Mouse (Mus musculus) lung, postnatal 36 days (tissue): ENCODE measurements at regions not wholly inside any gene's neighbourhood (a gene's known extent, or its start where the extent isn't known, plus 50 kb on each side); places are given as distances from the start of the nearest gene placed in this dataset.
A peak's percentile ranks its signal among the peaks of the same experiment; 100 is the strongest.

ENCODE experiments used
- DNase-seq: peaks from one replicate; pipeline ENCODE4 v3.0.0; 2022; ENCODE audit warnings: mixed read lengths

DNA sequence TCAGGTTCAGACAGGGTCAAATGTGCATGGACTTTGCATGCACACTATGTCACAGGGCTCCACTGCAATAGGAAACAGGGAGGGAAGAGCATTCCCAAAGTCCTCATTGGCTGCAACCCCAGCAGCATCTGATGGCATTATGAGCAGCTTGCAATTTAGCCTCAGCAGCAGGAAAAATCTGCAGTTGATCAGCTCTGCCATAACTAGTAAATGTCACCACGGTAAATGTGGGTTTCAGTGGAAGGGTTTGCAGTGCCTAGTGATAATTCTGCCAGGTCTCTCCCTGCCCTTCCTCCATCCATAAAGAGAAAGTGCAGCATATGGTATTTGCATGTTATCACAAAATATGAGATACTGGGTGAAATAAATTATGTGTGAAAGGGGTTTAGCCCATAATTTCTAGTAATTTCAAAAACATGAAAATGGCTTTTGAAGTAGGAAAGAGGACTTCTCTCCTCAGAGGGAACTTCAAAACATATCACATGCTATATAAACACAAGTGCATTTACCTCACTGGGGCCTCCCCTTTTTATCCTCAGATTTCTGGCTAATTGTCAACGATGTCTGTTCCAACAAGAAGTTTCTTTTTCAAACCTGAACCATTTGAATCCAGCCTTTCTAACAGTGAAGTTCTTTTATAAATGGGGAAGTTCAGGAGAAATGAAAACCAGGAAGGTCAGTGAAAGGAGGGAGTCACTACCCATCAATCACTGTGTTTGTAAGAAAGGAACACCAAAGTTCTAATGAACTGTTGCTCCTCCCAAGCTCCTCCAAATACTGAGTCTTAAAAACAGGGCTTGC lies 303.5 kb downstream of the Meis1 start:
- DNase-seq = no peak

DNA sequence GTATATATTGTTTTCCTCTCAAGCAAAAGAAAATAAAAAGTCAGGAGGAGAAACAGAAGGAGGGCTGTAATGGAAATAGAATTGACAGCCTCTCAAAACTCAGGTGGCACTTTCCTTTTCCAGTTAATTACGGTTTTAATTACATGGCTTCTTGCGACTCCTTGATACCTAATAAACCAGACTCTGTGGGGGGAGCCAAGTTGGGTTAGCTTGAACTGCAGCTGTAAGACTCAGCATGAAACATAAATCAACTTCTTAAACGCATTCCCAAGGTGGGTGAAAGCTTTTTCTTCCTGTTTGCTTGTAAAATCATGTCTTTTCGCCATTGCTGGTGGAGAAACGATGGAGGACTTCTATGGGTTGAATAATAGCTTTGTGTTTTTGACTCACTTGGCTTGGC lies 304.4 kb downstream of the Meis1 start:
- no peak for DNase-seq

DNA sequence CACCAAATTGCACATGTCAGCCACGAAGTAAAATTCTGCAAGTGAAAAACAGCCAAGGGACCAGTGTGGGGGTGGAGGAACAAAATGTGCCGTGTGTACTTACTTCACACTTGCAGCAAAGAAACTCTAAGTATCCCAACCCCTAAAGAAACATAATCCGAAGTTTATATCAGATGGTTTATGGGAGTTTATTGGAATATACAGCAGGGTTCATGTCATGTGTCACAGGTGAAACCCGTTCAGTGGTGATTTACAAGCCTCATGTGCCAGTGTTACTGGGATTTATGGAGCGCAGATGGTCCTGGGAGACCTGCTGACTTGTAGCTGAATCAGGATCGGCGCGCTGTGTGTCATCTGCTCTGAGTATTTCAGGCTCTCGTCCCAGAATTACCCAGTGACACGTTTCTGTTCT lies 306.1 kb downstream of the Meis1 start:
- DNase-seq = no peak

GRCm38 (mm10) chr11:18709628-18710027 lies 309.2 kb downstream of the Meis1 start:
- DNase-seq = no peak

DNA sequence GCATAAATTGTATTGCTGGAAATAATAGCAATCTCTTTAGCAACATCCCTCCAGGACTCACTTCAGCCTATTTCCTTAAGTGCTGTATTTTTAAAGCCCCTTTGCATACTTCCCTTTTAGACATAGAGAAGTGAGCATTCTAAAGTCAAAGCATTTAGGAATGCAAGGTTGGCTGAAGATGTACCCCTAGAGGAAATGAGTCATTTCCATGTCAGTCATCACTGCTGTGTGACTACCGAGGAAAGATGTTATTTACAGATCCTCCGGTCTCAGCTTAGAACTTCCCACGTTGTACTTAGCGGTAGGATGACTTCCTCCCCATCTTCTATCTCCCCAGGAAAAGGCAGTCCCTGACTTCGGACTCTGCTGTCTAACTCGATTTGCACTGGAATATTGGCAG lies 337.2 kb downstream of the Meis1 start:
- no peak for DNase-seq

- DNase-seq = no peak
Observed at GRCm38 (mm10) chr11:18676876-18677275, 341.9 kb downstream of the Meis1 start.

GRCm38 (mm10) chr11:18670967-18671366 lies 347.8 kb downstream of the Meis1 start:
- no peak for DNase-seq

GRCm38 (mm10) chr11:18669322-18669721 lies 349.5 kb downstream of the Meis1 start:
- DNase-seq = no peak

GRCm38 (mm10) chr11:18656358-18656757 lies 362.4 kb downstream of the Meis1 start:
- DNase-seq = no peak

DNA sequence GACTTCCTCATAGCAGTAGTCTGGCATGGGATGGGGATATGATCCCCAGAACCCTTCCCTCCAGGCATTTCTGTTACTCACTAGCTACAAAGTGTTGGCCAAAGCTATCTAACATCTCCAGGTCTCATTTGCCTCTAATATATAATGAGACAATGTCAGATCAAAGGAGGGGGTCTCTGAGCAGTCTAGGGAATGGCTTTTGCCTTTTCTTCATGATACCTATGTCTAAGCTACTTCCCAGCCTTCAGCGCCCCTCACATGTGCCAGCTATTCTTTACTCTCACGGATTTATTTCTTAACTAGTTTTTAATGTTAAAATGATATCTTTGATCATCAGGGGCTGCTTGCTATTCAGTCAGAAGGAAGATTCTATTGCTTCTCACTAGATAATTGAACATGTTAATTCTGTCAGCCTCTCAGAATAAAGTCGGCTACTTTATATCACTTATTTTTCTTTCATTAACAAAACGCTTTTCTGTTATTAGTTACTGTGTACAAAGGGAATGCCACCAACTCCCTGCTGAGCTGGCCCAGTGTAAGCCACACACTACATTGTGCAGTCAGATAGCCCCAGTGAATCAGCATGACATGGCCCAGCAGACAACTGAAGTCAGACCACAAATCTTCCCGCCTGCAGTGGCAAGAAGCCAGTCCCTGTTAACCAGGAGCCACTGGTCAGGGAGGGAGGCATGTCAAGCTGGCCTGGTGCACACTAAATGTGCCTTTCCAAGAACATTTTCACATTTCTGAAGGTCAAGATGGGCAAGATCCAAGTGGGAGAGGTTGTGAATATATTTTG lies 386.6 kb downstream of the Meis1 start:
- no peak for DNase-seq

DNA sequence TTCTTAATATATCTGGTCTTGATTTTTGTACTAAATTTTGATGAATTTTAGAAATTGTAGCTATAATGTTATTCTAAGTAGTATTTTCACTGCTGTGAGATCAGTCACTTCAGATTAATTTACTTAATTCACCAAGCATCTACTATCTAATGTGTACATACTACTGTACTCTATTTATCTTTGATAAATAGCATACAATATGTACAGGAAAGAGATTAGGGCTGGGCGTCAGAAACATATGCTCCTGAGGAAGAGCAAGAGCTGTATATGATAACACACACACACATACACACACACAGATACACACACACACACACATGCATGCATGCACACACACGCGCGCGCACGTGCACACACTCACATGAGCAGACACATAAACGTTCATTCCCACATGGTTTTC lies 387.2 kb downstream of the Meis1 start:
- DNase-seq = no peak

GRCm38 (mm10) chr11:18621777-18622176 lies 397.0 kb downstream of the Meis1 start:
- no peak for DNase-seq

GRCm38 (mm10) chr11:18604836-18605235 lies 413.9 kb downstream of the Meis1 start:
- no peak for DNase-seq

DNA sequence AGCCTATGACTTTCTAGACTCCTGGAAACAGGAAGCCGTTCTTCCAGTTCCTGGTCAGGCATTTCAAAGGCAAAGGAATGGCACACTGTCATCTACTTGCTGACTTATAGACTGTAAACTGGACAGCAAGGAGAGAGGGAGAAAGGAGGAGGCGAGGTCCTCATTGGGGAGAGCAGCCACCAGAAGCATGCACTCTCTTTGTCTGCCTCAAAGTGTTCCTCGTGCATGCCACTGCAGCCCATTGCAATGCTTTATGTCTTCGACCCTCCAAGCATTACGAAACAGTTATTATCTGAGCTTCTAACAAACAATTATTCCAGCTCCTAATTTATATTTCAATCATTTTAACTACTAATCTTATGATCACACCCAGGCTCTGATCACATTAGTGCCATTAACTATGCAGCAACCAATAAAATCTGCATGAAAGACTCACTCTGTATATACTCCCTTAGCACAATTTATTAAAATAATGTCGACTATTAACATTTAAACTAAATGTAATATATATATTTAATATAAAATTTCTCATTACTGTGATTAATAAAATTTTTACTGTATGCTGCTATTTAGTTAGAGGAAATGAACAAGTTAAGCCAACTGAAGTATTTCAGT lies 417.1 kb downstream of the Meis1 start:
- no peak for DNase-seq

- DNase-seq = no peak
Observed at GRCm38 (mm10) chr11:18598349-18598748, 420.4 kb downstream of the Meis1 start.

GRCm38 (mm10) chr11:18596996-18597395 lies 421.8 kb downstream of the Meis1 start:
- peak; percentile 43 for DNase-seq

- no peak for DNase-seq
Observed at GRCm38 (mm10) chr11:18590487-18590886, 428.3 kb downstream of the Meis1 start.

- no peak for DNase-seq
Observed at GRCm38 (mm10) chr11:18586468-18586867, 432.3 kb downstream of the Meis1 start.

- DNase-seq = no peak
Observed at GRCm38 (mm10) chr11:18585031-18585430, 433.8 kb downstream of the Meis1 start.

DNA sequence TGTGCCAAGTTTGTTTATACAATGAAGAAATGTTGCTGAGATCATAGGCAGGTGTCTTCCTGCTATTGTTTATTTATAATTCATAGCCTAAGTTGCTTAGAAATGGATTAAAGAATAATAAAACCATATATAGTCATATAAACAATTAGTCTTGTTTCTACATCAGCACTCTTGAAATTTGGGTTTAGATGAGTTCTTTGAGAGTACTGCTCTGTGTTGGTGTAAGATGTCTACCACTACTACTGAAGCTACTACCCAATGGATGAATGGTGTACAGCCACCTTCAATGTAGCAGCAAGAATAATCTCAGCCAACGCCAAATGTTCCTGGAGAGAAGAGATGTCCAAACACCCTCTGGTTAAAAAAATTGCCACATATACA lies 436.0 kb downstream of the Meis1 start:
- DNase-seq = no peak

GRCm38 (mm10) chr11:18581997-18582780 lies 436.6 kb downstream of the Meis1 start:
- peak; percentile 76 for DNase-seq

DNA sequence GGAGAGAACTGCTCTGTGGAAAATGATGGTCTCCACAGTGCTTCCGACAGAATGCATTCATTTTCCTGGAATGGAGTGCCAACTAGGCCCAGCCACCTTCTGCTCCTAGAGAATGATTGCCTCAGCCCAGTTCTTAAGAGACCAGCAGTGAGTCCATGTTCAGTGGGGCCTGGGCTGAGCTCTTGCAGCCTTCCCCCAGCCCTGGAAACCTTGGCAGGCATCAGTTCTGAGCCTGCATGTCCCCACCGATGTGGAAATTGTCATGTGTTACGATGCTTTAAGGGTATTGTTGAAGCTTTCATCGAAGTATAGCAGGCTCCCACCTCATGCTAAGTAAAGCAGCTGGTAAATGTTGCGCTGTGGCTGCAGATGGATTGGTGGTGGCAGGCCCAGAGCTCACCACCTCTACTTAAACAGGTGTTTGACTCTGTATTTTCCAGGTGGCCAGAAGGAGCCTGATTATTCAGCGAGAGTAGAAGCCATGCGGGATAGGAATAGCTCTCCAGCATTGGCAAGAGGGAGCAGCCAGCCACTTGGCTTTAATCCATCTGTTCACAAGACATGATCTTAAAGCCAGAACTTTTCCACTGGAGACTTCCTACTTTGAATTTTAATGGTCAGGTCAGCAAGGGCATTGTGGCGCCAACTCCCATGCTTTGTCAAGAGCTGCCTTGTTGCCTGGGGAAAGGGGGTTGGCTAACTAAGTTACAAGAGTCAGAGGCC lies 437.5 kb downstream of the Meis1 start:
- DNase-seq = peak; percentile 21
